Mouse (Mus musculus) macrophage (primary cell): Measurements from ENCODE around the gene Camta1. TPM values are rescaled to one million over a fixed set of nuclear protein-coding genes. Genes with fewer than 3 reads are reported as not detected.

Experiments
- H3K27ac ChIP-seq: fragments of 350-480 bp; formaldehyde crosslinking; 2 replicates; pipeline ENCODE4 v1.9.0; 2021
- H3K36me3 ChIP-seq: fragments of 350-480 bp; formaldehyde crosslinking; 2 replicates; pipeline ENCODE4 v1.9.0; 2021; ENCODE audit errors: inconsistent target
- H3K4me3 ChIP-seq: fragments of 350-480 bp; formaldehyde crosslinking; 2 replicates; pipeline ENCODE4 v1.9.0; 2021; ENCODE audit errors: inconsistent target
- H3K79me2 ChIP-seq: fragments of 350-480 bp; formaldehyde crosslinking; 2 replicates; pipeline ENCODE4 v1.9.0; 2021; ENCODE audit errors: inconsistent target
- WGBS: methylation state at CpG from one replicate; pipeline ENCODE4 v1.1.7; 2026; ENCODE audit warnings: inconsistent platforms; ENCODE audit not compliant: missing documents; 5-methylcytosine and 5-hydroxymethylcytosine counted together
- polyA plus RNA-seq: library from polyadenylated mRNA; stranded (reverse); fragments of 250-400 nt; gene quantifications from 3 replicates; pipeline ENCODE4 v1.2.4, GENCODE M21; 2018; ENCODE audit warnings: inconsistent platforms

The Camta1 gene
- polyA plus RNA-seq, 1 experiment from 2014 or later = 8.7 TPM

- Histone ChIP-seq H3K36me3 (no peaks in the 10 kb centered on the region), H3K4me3 (no peak overlapping the region), H3K27ac (no peak overlapping the region), H3K79me2 (no peaks in the 10 kb centered on the region)
- 90% methylated on average over 16 of the region's 16 CpGs for WGBS
Observed at GRCm38 (mm10) chr4:151415376-151415775, 446.3 kb downstream of the Camta1 start.

DNA sequence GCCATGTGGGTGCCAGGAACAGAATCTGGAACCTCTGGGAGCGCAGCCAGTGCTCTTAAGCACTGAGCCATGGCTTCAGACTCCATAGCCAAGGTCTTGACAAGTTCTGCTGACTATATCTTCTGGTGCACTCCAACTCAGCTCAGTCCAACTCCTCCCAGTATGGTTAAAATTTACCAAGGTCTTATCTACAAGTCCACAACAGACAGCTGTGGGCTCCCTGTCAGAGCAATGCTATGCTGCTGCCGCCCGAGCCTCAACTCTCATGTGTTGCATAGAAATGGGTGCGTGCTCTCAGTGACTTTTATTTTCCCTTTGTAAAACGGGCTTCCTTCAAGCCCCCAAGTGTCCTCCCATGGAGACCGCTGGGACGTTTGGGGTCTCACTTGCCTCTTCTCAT, 446.7 kb downstream of the Camta1 start:
- H3K36me3 ChIP-seq = no peaks in the 10 kb centered on the region
- WGBS = 87% methylated on average over 7 of the region's 7 CpGs
- no peaks in the 10 kb centered on the region for H3K79me2 ChIP-seq
- no peak overlapping the region for H3K4me3 ChIP-seq
- H3K27ac ChIP-seq = no peak overlapping the region

GRCm38 (mm10) chr4:151411641-151412061, 450.0 kb downstream of the Camta1 start:
- no peaks in the 10 kb centered on the region for H3K79me2 ChIP-seq
- H3K36me3 ChIP-seq = no peaks in the 10 kb centered on the region
- H3K4me3 ChIP-seq = no peak overlapping the region
- no peak overlapping the region for H3K27ac ChIP-seq
- WGBS = 24% methylated on average over 14 of the region's 14 CpGs

- Histone ChIP-seq H3K27ac (no peak overlapping the region), H3K79me2 (no peaks in the 10 kb centered on the region), H3K4me3 (no peak overlapping the region), H3K36me3 (no peaks in the 10 kb centered on the region)
- 79% methylated on average over 3 of the region's 3 CpGs for WGBS
Observed at GRCm38 (mm10) chr4:151411016-151411415, 450.7 kb downstream of the Camta1 start.

DNA sequence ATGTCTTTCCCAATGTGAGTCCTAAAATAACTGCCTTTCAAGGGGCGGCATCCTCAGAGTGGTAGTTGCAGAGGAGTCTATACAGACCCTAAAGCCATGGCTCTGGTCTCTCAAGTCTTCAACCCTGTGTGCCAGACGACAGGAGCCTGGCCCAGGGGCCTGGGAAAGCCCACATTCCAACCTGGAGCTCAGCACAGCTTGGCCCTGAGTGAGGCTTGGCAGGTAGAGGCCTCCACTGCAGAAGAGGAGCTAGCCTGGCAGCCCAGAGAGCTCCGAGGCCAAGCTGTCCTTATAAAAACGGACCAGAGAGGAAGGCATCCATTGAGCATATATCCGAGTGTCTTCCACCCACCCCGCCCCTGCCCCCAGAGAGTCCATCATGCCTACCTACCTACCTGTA, 452.4 kb downstream of the Camta1 start:
- H3K4me3 ChIP-seq = no peak overlapping the region
- no peak overlapping the region for H3K27ac ChIP-seq
- 79% methylated on average over 6 of the region's 6 CpGs for WGBS
- H3K79me2 ChIP-seq = no peaks in the 10 kb centered on the region
- H3K36me3 ChIP-seq = no peaks in the 10 kb centered on the region

DNA sequence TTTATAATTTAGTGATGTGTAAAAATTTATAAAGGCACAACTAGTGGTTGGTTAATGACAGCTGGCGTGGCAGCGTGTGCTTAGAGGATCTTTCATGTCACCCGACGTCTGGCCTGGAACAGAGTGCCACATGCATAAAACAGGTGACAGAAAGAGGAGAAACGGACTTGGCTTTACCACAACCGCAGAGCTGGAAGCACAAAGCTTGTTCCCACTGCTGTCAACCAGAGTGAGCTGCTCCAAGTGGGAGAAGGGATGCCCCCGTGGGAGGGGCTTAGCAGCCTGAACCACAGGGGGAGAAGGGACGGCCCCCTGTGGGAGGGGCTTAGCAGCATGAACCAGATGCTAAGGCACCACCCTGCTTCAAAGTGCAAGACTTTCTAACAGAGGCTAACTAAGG, 452.9 kb downstream of the Camta1 start:
- WGBS = 48% methylated on average over 8 of the region's 8 CpGs
- Histone ChIP-seq H3K27ac (no peak overlapping the region), H3K36me3 (no peaks in the 10 kb centered on the region), H3K79me2 (no peaks in the 10 kb centered on the region), H3K4me3 (no peak overlapping the region)

GRCm38 (mm10) chr4:151408246-151408645, 453.4 kb downstream of the Camta1 start:
- Histone ChIP-seq H3K79me2 (no peaks in the 10 kb centered on the region), H3K4me3 (no peak overlapping the region), H3K36me3 (no peaks in the 10 kb centered on the region), H3K27ac (no peak overlapping the region)
- 89% methylated on average over 4 of the region's 4 CpGs for WGBS

GRCm38 (mm10) chr4:151407129-151407528, 454.5 kb downstream of the Camta1 start:
- H3K4me3 ChIP-seq = no peak overlapping the region
- H3K27ac ChIP-seq = no peak overlapping the region
- H3K36me3 ChIP-seq = no peaks in the 10 kb centered on the region
- WGBS = 93% methylated on average over 2 of the region's 2 CpGs
- H3K79me2 ChIP-seq = no peaks in the 10 kb centered on the region

- no peak overlapping the region for H3K27ac ChIP-seq
- WGBS = 83% methylated on average over 17 of the region's 17 CpGs
- no peaks in the 10 kb centered on the region for H3K36me3 ChIP-seq
- H3K4me3 ChIP-seq = no peak overlapping the region
- no peaks in the 10 kb centered on the region for H3K79me2 ChIP-seq
Observed at GRCm38 (mm10) chr4:151404581-151405256, 457.0 kb downstream of the Camta1 start.

DNA sequence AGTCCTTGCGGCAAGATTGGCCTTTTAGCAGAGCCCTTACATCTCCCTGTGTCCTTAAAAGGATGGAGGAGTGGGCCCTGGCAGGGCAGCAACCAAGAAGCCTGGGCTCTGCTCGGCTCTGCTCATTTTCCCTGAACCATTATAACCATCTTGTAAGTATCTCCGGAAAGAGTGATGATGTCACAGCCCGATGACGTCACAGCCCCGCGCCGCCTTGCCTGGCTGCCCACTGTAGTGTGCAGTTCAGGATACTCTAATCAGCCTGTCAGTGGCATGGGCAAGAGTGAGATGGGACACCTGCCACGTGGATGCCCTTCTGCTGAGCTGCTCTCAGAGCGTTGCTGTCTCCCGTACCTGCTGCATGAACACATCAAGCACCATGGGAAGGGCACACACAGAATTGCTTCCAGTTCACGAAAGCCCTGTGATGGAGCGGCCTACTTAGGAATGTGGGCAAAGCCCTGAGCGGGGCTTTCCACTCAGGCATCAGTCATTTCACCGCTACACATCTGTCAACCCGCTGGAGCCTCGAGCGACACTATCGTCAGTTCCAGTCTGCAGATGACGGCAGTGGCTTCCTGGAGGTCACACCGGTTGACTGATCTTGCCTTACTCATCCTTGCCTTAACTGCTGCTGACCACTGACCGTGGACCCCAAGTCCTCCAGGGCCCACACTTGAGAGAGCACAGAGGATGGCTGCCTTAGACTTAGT, 459.8 kb downstream of the Camta1 start:
- H3K4me3 ChIP-seq = no peak overlapping the region
- WGBS = 88% methylated on average over 21 of the region's 22 CpGs
- H3K27ac ChIP-seq = no peak overlapping the region
- no peaks in the 10 kb centered on the region for H3K36me3 ChIP-seq
- H3K79me2 ChIP-seq = no peaks in the 10 kb centered on the region

- Histone ChIP-seq H3K27ac (no peak overlapping the region), H3K36me3 (no peaks in the 10 kb centered on the region), H3K79me2 (no peaks in the 10 kb centered on the region), H3K4me3 (no peak overlapping the region)
- WGBS = 97% methylated on average over 7 of the region's 7 CpGs
Observed at GRCm38 (mm10) chr4:151396536-151396935, 465.1 kb downstream of the Camta1 start.

GRCm38 (mm10) chr4:151389345-151389744, 472.3 kb downstream of the Camta1 start:
- Histone ChIP-seq H3K4me3 (no peak overlapping the region), H3K79me2 (no peaks in the 10 kb centered on the region), H3K27ac (no peak overlapping the region), H3K36me3 (no peaks in the 10 kb centered on the region)
- WGBS = 84% methylated on average over 11 of the region's 11 CpGs

DNA sequence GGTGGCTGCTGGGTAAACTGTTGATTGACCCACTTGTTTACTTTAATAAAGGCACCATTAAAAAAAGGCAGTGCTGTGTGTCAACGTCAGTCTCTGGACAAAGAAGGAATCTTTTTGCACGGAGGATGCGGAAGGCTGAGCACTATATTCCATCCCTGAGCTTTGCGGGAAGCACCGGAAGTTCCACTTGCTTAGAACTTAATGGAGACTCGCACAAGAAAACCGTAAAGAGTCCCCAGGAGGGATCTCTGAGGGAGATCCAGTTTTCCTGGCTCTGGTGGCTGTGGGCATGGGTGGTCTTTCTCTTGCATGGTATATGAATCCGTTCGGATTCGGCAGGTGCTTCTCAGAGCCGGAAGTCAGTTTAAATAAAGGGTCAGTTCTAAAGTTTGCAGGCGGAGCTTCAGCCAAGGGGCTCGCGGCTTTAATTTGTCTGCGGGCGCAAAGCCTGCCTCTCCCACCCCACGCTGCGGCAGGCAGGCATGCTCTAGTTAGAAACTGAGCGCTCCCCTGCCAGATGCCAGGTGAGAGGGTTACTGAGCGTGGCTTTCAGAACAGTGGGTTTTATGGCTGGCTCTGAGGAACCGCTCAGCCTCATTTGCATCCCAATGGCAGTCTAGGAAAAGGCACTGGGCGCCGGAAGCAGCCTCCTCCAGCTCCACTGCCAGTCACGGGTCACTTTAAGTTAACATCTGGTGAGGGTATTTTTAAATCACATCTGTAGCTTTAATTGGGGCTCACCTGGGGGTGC, 474.8 kb downstream of the Camta1 start:
- H3K79me2 ChIP-seq = no peaks in the 10 kb centered on the region
- H3K27ac ChIP-seq = no peak overlapping the region
- H3K4me3 ChIP-seq = no peak overlapping the region
- H3K36me3 ChIP-seq = no peaks in the 10 kb centered on the region
- WGBS = 6% methylated on average over 24 of the region's 24 CpGs

- Histone ChIP-seq H3K36me3 (no peaks in the 10 kb centered on the region), H3K79me2 (no peaks in the 10 kb centered on the region), H3K27ac (no peak overlapping the region), H3K4me3 (no peak overlapping the region)
- whole genome bisulfite sequencing = 10% methylated on average over 12 of the region's 12 CpGs
Observed at GRCm38 (mm10) chr4:151385985-151386700, 475.5 kb downstream of the Camta1 start.
